Mouse (Mus musculus): ENCODE measurements around the gene Gtf2ird1. TPM values are rescaled to one million over a fixed set of nuclear protein-coding genes. Genes with fewer than 3 reads are reported as not detected.
A peak's percentile ranks its signal among the peaks of the same experiment; 100 is the strongest.

Gtf2ird1 gene
- total RNA-seq, 2 experiments from 2014 or later, result 39.9 to 44.9 TPM

- DNase-seq (ENCODE audit: extremely low spot score in 1 of 2, low spot score in 2 of 2), result peak; percentile 34 to 54
- intact Hi-C loops (cut with DNase I), result no loop called here
These were observed 32.6 kb downstream of the Gtf2ird1 start for GRCm38 (mm10) chr5:134423930-134424329.

- DNase-seq (ENCODE audit: extremely low spot score in 1 of 2, low spot score in 2 of 2), result no peak
- intact Hi-C loops (cut with DNase I), result no loop called here
These were observed 33.1 kb downstream of the Gtf2ird1 start for GRCm38 (mm10) chr5:134423372-134423771.

GRCm38 (mm10) chr5:134422265-134422925, 34.1 kb downstream of the Gtf2ird1 start:
- intact Hi-C loops (cut with DNase I), result no loop called here
- no peak for DNase-seq (ENCODE audit: extremely low spot score in 1 of 2, low spot score in 2 of 2)

GRCm38 (mm10) chr5:134421061-134421460, 35.5 kb downstream of the Gtf2ird1 start:
- no peak for DNase-seq (ENCODE audit: extremely low spot score in 1 of 2, low spot score in 2 of 2)
- intact Hi-C loops (cut with DNase I), result no loop called here

GRCm38 (mm10) chr5:134419700-134420099, 36.8 kb downstream of the Gtf2ird1 start:
- no peak for DNase-seq (ENCODE audit: extremely low spot score in 1 of 2, low spot score in 2 of 2)
- intact Hi-C loops (cut with DNase I), result no loop called here

- intact Hi-C loops (cut with DNase I), result no loop called here
- no peak for DNase-seq (ENCODE audit: extremely low spot score in 1 of 2, low spot score in 2 of 2)
These were observed 38.0 kb downstream of the Gtf2ird1 start for GRCm38 (mm10) chr5:134418315-134419074.

- no peak for DNase-seq (ENCODE audit: extremely low spot score in 1 of 2, low spot score in 2 of 2)
- intact Hi-C loops (cut with DNase I), result no loop called here
These were observed 44.2 kb downstream of the Gtf2ird1 start for GRCm38 (mm10) chr5:134412341-134412740.

- DNase-seq (ENCODE audit: extremely low spot score in 1 of 2, low spot score in 2 of 2), result no peak
- intact Hi-C loops (cut with DNase I), result no loop called here
These were observed 46.1 kb downstream of the Gtf2ird1 start for GRCm38 (mm10) chr5:134410307-134410836.

GRCm38 (mm10) chr5:134409606-134410306, 46.8 kb downstream of the Gtf2ird1 start:
- DNase-seq (ENCODE audit: extremely low spot score in 1 of 2, low spot score in 2 of 2), result no peak
- intact Hi-C loops (cut with DNase I), result no loop called here

GRCm38 (mm10) chr5:134408119-134408518, 48.4 kb downstream of the Gtf2ird1 start:
- no peak for DNase-seq (ENCODE audit: extremely low spot score in 1 of 2, low spot score in 2 of 2)
- intact Hi-C loops (cut with DNase I), result no loop called here

GRCm38 (mm10) chr5:134401841-134402240, 54.7 kb downstream of the Gtf2ird1 start:
- intact Hi-C loops (cut with DNase I), result no loop called here
- peak; percentile 32 to 68 for DNase-seq (ENCODE audit: extremely low spot score in 1 of 2, low spot score in 2 of 2)

- DNase-seq (ENCODE audit: extremely low spot score in 1 of 2, low spot score in 2 of 2), result no peak
- intact Hi-C loops (cut with DNase I), result no loop called here
These were observed 58.9 kb downstream of the Gtf2ird1 start for GRCm38 (mm10) chr5:134397434-134398163.

- intact Hi-C loops (cut with DNase I), result no loop called here
- DNase-seq (ENCODE audit: extremely low spot score in 1 of 2, low spot score in 2 of 2), result no peak
These were observed 60.0 kb downstream of the Gtf2ird1 start for GRCm38 (mm10) chr5:134396519-134396918.

- peak in 1 of 2 experiments; percentile 88 for DNase-seq (ENCODE audit: extremely low spot score in 1 of 2, low spot score in 2 of 2)
- intact Hi-C loops (cut with DNase I), result no loop called here
These were observed 61.9 kb downstream of the Gtf2ird1 start for GRCm38 (mm10) chr5:134394624-134395023.

GRCm38 (mm10) chr5:134393624-134394023, 62.9 kb downstream of the Gtf2ird1 start:
- intact Hi-C loops (cut with DNase I), result no loop called here
- peak in 1 of 2 experiments; percentile 61 for DNase-seq (ENCODE audit: extremely low spot score in 1 of 2, low spot score in 2 of 2)

GRCm38 (mm10) chr5:134385106-134385505, 71.4 kb downstream of the Gtf2ird1 start:
- intact Hi-C loops (cut with DNase I), result loop anchor here (1.0 kb wide), 1 partner anchor 101 kb away; no protein-coding TSS in a partner anchor
- DNase-seq (ENCODE audit: extremely low spot score in 1 of 2, low spot score in 2 of 2), result peak; percentile 41 to 69

- DNase-seq (ENCODE audit: extremely low spot score in 1 of 2, low spot score in 2 of 2), result no peak
- intact Hi-C loops (cut with DNase I), result no loop called here
These were observed 81.3 kb downstream of the Gtf2ird1 start for GRCm38 (mm10) chr5:134375256-134375655.

- intact Hi-C loops (cut with DNase I), result no loop called here
These were observed 82.0 kb downstream of the Gtf2ird1 start for GRCm38 (mm10) chr5:134374546-134374945.

More at GRCm38 (mm10) chr5:134374546-134374945, 82.0 kb downstream of the Gtf2ird1 start:
- DNase-seq (ENCODE audit: extremely low spot score in 1 of 2, low spot score in 2 of 2), result peak in 1 of 2 experiments; percentile 69
